Mouse (Mus musculus): ENCODE data around the gene Pam.
"Not testable (repeated sequence)": the region's sequence is repeated elsewhere in the genome, so short reads cannot be mapped to it uniquely, and the experiment has no call there.

Pam gene

DNA sequence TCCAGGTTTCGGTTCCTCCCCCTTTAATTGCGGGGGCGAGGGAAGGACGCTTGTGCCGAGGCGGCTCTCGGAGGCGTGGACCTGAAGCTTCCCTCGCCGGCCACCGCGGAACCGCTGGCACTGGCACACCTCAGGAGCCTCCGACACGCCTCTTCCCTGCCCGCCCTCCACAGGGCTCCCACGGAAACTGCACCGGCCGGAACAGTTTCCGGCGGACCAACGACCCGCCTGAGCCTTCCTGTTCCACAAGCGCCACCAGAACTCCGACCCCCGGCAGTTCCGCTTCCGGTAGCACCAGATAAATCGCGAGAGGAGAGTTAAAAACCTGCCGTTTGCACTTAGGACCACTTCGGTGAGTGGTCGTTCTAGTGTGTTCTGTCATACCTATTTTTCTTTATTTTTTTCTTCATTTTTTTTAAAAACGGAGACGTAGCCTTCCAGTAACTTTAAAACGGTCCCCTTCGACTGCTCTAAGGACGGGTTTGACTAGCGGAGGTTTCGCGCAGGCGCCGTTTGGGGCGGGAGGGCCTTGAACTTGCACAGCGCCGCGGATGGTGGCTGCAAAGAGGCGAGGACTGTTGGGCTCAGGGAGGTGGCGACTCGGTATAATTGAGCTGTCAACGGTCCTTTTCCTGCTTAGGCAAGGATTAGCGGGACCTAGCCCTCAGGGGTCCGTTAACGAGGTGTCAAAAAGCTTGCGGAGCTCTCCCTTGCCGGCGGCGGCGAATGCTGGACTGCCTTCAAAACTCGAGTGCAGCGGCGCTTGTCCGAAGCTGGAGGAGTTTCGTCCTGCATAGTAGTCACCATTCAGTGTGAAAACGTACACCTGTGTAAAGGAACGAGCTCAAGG, 325.3 kb downstream of the Pam start, which contains the start of the genes Gin1 and Ppip5k2:
Gene Gin1, plus strand, starts transcription at position 269 of the 850 bp plus-strand sequence.
Gene Ppip5k2, minus strand, starts transcription at position 508 of the 850 bp plus-strand sequence.
- peak; percentile 91 to 93 for DNase-seq (ENCODE audit: low read depth in 2 of 2, low spot score in 2 of 2)

DNA sequence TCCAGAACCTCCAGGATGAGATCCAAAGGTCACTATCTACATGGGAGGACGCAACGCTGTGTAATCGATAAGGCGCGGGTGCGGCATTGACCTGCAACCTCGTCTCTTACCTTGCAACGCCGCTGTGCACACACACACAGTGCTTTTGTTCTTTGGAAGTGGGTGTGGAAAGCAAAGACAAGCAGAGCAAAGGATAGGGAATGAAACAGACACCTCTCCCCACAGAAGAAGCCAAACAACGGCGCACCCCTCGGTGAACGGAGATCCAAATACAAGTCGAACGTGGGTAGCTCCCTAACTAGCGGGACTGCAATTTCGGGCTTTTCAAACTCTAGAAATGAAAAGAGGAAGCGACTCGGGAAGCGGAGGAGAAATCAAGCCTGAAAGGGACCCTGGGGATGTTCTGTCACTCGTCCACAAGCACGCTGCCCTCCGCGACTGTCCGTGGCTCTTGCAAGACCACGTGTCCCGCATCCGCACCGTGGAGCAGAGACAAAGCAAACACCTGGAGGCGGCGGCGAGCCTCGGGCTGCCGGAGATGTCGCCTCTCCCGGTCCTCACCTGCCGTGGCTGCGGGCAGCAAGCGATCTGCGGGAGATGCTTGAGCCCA, 326.0 kb downstream of the Pam start:
- peak; percentile 17 to 26 for DNase-seq (ENCODE audit: low read depth in 2 of 2, low spot score in 2 of 2)

DNA sequence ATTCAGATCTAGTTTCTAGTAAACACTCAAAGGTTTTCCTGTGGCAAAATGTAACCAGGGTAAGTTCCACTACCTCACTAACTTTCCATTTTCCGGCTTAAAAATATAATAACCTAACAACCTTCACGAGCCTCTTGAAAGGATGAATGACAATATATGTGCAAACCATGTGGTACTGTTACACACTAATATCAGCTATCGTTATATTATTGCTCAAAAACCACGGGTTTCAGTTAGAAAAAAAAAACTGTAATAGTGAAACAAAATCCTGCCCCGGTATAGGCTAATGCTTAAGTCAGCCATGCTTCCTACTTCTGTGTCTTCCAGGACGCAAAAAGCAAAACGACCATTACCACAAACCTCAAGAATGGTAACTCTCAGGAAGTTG, 326.5 kb downstream of the Pam start:
- no peak for DNase-seq (ENCODE audit: low read depth in 2 of 2, low spot score in 2 of 2)

- DNase-seq (ENCODE audit: low read depth in 2 of 2, low spot score in 2 of 2) = no peak
Observed at GRCm38 (mm10) chr1:97768089-97768488, 327.4 kb downstream of the Pam start.

DNA sequence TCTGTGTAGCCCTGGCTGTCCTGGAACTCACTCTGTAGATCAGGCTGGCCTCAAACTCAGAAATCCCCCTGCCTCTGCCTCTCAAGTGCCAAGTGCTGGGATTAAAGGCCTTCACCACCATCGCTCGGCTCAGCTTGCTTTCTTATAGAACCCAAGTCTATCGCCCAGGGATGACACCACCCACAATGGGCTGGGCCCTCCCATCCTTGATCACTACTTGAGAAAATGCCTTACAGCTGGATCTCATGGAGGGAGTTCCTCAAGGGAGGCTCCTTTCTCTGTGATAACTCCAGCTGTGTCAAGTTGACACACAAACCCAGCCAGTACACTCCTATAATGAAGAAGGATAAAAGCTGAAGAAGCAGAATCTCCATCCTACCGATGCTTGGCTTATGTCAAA, 329.7 kb downstream of the Pam start:
- DNase-seq (ENCODE audit: low read depth in 2 of 2, low spot score in 2 of 2) = not testable (repeated sequence)

- no peak for DNase-seq (ENCODE audit: low read depth in 2 of 2, low spot score in 2 of 2)
Observed at GRCm38 (mm10) chr1:97761477-97761876, 334.0 kb downstream of the Pam start.

DNA sequence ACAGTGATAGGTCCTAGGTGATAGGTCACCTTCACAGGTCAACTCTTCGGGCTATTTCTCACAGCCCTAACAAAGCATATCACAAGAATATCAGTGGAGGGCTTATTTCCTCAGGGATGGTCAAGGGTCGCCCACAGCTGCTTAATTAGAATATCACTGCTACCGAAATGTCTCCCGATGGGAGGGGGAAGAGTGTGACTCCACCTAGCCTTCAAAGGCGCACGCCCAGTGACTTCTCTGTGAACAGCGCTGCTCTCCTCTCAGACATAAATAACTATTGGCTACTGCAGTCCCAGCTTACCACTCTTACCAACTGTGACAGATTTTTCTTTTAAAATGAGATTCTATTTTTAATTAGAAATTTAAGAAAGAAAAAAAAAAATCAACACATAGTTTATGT, 334.8 kb downstream of the Pam start:
- DNase-seq (ENCODE audit: low read depth in 2 of 2, low spot score in 2 of 2) = no peak

DNA sequence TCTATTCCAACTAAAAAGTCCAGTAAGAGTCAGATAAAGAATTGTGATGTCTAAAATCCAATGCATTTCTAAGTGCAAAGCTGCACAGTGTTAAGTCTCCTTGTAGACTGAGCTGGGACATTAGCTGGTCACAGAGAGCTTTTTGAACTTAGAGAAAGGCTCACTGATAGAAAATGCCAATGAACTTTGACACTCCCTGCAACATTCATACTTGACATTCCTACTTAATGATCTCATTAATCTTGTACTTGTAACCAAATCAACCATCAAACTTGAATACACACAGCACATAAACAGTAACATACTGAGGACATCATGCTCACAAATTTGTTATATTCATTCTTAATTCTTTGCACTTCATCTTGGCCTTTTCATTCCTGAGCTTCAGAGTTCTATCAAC, 335.6 kb downstream of the Pam start:
- no peak for DNase-seq (ENCODE audit: low read depth in 2 of 2, low spot score in 2 of 2)

DNA sequence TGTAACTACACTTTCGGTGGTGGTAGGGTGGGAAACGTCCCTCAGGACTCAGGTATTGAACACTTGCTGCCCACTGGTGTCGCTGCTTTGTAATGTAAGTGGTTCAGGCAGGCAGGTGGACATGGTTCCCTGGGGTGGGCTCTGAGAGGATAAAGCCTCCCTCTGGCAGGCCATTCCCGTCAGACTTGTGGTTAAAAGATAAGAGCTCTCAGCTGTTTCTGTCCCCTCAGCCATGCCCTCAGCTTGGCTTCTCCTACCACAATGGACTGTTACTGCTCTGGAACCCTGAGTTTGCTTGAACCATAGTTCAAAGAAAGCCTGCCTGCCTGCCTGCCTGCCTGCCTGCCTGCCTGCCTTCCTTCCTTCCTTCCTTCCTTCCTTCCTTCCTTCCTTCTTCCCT, 341.1 kb downstream of the Pam start:
- DNase-seq (ENCODE audit: low read depth in 2 of 2, low spot score in 2 of 2) = no peak

GRCm38 (mm10) chr1:97753216-97753615, 342.2 kb downstream of the Pam start:
- DNase-seq (ENCODE audit: low read depth in 2 of 2, low spot score in 2 of 2) = no peak

GRCm38 (mm10) chr1:97748163-97748562, 347.3 kb downstream of the Pam start:
- no peak for DNase-seq (ENCODE audit: low read depth in 2 of 2, low spot score in 2 of 2)

DNA sequence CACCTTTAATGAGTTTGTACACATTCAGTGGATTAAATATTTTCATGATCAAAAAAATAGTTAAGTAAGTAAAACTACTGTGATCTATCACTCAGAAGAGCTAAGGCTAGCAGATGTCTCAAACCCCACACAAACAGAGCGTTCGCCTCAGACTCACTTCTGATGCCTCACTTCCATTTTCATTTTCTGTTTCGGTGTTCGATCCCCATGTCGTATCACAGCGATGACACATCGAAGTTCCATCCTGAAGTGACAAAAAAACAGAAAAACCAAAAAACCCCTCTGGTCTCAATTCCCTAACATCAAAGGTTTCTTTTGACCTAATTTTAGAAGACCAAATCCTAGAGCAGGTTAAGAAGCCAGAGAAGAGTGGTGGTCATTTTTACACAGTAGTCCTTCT, 349.2 kb downstream of the Pam start:
- DNase-seq (ENCODE audit: low read depth in 2 of 2, low spot score in 2 of 2) = no peak

DNA sequence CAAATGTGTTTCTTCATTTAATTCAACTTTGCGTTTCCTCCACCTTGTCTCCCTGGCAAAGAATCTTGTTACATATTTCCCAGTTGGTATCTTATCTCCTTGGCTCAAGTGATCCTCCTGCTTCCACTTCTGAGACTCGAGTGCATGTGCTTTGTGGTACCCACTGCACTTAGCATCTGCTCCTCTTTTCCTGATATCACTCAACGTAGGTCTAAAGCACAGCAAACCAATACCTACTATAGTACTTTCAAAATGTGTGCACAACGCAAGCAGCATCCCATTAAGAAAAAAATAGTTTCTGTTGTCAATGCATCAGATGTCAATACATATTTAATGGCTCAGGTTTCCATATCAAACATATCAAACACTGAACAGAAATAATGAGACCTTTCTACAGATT, 349.7 kb downstream of the Pam start:
- DNase-seq (ENCODE audit: low read depth in 2 of 2, low spot score in 2 of 2) = no peak
